Mouse (Mus musculus) megakaryocyte, embryonic 14.5 days (primary cell): ENCODE measurements around the gene Foxm1. TPM values are rescaled to one million over a fixed set of nuclear protein-coding genes. Genes with fewer than 3 reads are reported as not detected.

ENCODE experiments used
- H3K27me3 ChIP-seq: replicated peaks from 2 replicates; pipeline ENCODE3; 2012; ENCODE audit warnings: inconsistent platforms
- H3K36me3 ChIP-seq: replicated peaks from 2 replicates; pipeline ENCODE3; 2012; ENCODE audit warnings: low read length, inconsistent platforms, mixed read lengths
- H3K4me1 ChIP-seq: 2 replicates; pipeline ENCODE4 v1.6.1; 2012; ENCODE audit warnings: inconsistent platforms
- H3K4me3 ChIP-seq: replicated peaks from 2 replicates; pipeline ENCODE3; 2012; ENCODE audit warnings: moderate library complexity, mild to moderate bottlenecking, inconsistent platforms
- H3K9me3 ChIP-seq: 2 replicates; pipeline ENCODE4 v1.6.1; 2012; ENCODE audit warnings: inconsistent platforms
- FLI1 ChIP-seq: IDR thresholded peaks from 2 replicates; pipeline ENCODE4 v1.6.1; 2012; ENCODE audit warnings: low read length, inconsistent platforms, mixed read lengths
- GATA1 ChIP-seq: IDR thresholded peaks from 3 replicates; pipeline ENCODE4 v1.6.1; 2012; ENCODE audit warnings: mixed read lengths, low read length, inconsistent platforms, borderline replicate concordance
- polyA plus RNA-seq: library from polyadenylated mRNA; stranded (reverse); fragments of >175 nt; gene quantifications from 2 replicates; pipeline ENCODE4 v1.2.3, GENCODE M21; 2012; ENCODE audit warnings: low replicate concordance; ENCODE audit not compliant: insufficient read depth

Gene Foxm1
- polyA plus RNA-seq, 1 experiment: 14.7 TPM

DNA sequence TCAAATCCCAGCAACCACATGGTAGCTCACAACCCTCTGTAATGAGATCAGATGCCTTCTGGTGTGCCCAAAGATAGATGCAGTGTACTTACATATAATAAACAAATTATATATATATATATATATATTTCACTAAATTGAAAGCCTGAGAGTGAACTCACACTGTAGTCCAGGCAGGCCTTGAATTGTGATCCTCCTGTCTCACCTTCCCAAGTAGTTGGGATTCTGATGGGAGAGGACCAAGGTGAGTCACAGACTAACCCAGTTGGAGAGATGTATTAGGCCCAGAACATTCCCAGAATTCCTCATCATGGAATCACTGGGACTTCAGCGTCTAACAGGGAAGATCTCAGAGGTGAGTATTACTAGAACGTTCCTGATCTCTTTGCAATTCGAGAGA is 36.2 kb downstream of the Foxm1 start, which contains the start of gene Nrip2:
Nrip2 (plus strand) TSS at position 301 of the 400 bp plus-strand sequence.
- H3K27me3 ChIP-seq: peaks cover 38% of the 10 kb centered on the region
- TF ChIP-seq GATA1: no peak
- no peak for TF ChIP-seq FLI1
- no peaks in the 10 kb centered on the region for H3K4me1 ChIP-seq
- H3K4me3 ChIP-seq: no peak within 1 kb of the TSS
- H3K36me3 ChIP-seq: no peaks in the 10 kb centered on the region
- no peaks in the 10 kb centered on the region for H3K9me3 ChIP-seq

DNA sequence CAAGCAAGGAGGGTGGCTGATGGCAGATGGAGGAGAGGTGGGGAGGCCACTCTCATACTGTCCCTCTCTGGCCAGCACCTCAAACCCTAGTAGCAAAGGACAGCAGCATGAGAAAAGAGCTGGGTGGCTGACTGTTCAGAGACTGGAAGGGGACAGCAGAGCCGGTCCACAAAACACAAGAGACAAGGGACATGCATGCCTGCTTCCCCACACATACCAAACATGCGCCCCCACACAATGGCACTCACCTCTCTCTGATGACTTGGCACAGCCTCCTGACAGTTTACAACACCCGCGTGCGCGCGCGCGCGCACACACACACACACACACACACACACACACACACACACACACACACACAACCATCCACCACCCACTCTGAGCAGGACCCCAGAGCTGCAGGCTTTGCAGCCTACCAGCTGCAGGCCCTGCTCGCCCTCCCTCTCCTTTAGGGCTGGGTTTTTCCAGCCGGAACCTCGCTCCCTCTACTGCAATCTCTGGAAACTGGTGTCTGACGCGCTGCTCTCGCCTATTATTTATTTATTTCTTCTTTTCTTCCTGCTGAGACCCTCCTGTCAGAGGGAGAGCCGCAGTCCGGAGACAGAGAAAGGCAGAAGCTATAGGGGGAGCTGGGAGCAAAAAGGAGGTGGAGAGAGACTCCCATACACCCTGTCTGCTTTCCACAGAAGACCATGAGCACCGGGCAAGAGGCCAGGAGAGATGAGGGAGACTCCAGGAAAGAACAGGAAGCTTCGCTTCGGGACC is 36.8 kb downstream of the Foxm1 start:
- H3K27me3 ChIP-seq: peaks cover 34% of the 10 kb centered on the region
- no peak overlapping the region for H3K4me3 ChIP-seq
- H3K36me3 ChIP-seq: no peaks in the 10 kb centered on the region
- TF ChIP-seq FLI1 (no peak), GATA1 (no peak)
- no peaks in the 10 kb centered on the region for H3K4me1 ChIP-seq
- no peaks in the 10 kb centered on the region for H3K9me3 ChIP-seq

DNA sequence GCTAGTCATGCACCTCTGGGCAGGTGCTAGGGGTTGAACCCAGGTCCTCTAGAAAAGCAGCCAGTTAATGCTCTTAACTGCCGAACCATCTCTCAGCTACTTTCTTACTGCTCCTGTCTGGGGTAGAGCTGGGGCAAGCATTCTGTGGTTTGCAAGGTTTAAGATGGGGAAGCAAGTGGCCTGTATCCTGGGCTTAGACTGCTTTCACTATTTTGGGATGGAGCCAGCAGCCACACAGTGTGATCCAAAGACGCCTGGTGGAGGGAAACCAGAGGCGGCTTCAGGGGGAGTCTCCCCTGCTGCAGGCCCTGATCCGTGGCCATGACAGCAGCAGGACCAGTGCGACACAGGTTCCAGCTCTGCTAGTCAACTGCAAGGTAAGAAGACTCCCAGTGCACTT is 41.9 kb downstream of the Foxm1 start:
- no peak overlapping the region for H3K4me3 ChIP-seq
- peaks cover 28% of the 10 kb centered on the region for H3K36me3 ChIP-seq
- no peaks in the 10 kb centered on the region for H3K9me3 ChIP-seq
- peaks cover 14% of the 10 kb centered on the region for H3K27me3 ChIP-seq
- TF ChIP-seq GATA1: no peak
- TF ChIP-seq FLI1: no peak
- no peaks in the 10 kb centered on the region; the same call in 1 of the 2 replicates for H3K4me1 ChIP-seq

DNA sequence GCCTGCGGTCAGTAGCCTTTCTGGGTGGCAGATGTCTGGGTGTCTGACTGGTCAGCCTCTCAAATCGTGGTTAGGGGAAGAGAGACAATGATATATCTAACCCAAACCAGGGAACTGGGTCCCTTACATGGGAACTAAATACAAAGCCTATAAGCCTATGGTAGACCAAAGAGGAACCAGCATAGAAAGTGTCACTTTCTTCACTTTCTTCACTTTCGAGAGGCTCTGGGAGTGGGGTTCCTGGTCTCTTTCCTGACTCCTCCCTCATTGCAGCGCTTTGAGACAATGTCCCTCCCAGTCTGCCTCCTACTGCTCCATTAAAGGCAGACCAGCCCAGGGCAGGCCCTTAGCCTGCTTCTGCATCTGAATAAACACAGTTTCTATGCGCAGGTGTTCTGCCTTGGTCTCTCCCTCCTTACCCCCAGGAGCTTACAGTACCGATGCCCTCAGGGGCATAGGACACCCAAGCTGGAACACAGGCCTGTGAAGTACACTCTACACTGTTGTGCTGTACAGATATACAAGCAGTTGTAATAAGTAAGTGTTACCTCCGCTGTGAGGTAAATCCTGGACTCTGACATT is 45.9 kb downstream of the Foxm1 start:
- H3K9me3 ChIP-seq: no peaks in the 10 kb centered on the region
- peaks cover 66% of the 10 kb centered on the region for H3K36me3 ChIP-seq
- H3K4me3 ChIP-seq: no peak overlapping the region
- no peaks in the 10 kb centered on the region; the same call in 1 of the 2 replicates for H3K4me1 ChIP-seq
- no peaks in the 10 kb centered on the region for H3K27me3 ChIP-seq
- TF ChIP-seq FLI1 (no peak), GATA1 (no peak)

DNA sequence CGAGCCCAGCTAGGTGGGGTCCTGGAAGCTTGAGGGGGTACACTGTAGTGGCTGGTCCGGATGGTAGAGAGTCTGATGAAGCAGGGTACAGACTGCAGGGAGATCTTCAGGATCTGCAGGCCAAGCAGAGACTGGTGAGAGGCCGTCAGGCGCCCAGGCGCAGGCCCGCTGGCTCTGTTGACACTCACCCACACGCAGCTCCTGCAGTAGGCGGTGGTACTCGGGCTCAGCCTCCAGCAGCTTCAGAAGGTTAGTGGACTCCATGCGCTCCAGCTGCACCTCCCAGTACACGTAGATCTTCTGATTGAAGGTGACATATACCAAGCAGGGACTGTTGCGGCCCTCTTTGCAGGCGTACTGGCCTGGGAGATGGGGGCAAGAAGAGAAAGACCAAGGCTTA is 47.5 kb downstream of the Foxm1 start:
- peaks cover 74% of the 10 kb centered on the region for H3K36me3 ChIP-seq
- no peaks in the 10 kb centered on the region for H3K27me3 ChIP-seq
- no peaks in the 10 kb centered on the region for H3K9me3 ChIP-seq
- H3K4me3 ChIP-seq: no peak overlapping the region
- no peak for TF ChIP-seq FLI1
- H3K4me1 ChIP-seq: peaks cover 7% of the 10 kb centered on the region

DNA sequence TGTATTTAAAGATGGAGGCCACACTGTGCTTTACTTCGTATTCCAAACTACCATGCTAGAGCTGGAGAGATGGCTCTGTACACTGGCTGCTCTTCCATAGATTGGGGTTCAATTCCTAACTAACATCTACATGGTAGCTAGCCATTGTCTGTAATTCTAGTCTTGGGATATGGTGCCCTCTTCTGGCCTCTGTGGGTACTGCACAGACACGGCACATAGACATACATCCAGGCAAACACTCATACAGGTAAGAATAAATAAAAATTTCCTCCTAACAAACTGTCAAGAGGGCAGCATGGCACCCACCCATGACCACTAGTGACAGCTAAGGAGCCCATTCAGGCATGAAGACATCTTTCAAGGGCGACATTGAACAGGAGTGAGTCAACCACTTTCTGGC is 48.3 kb downstream of the Foxm1 start:
- Histone ChIP-seq H3K36me3 (peaks cover 80% of the 10 kb centered on the region), H3K27me3 (no peaks in the 10 kb centered on the region), H3K9me3 (no peaks in the 10 kb centered on the region), H3K4me3 (no peak overlapping the region), H3K4me1 (peaks cover 7% of the 10 kb centered on the region)
- no peak for TF ChIP-seq GATA1

DNA sequence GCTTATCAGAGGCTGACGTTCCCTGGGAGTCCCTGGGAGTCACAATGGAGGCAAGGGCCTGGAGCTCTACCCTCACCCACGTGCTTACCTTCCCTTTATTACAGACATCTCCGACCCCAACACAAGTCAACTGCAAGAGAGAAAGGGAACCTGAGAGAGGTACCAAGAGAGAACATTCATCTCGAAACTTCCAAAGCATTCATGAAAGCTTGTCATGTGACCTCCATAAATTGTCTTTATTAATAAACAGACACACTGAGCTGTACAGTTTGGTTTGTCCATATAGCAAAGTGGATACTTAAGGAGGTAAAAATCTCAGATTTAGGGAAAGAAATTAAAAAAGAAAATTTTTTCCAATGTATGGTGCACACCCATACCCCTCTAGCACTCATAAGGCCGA is 53.4 kb downstream of the Foxm1 start:
- TF ChIP-seq GATA1 (no peak), FLI1 (no peak)
- Histone ChIP-seq H3K9me3 (no peaks in the 10 kb centered on the region), H3K4me3 (no peak overlapping the region), H3K27me3 (no peaks in the 10 kb centered on the region), H3K4me1 (peaks cover 22% of the 10 kb centered on the region), H3K36me3 (peaks cover 39% of the 10 kb centered on the region)

DNA sequence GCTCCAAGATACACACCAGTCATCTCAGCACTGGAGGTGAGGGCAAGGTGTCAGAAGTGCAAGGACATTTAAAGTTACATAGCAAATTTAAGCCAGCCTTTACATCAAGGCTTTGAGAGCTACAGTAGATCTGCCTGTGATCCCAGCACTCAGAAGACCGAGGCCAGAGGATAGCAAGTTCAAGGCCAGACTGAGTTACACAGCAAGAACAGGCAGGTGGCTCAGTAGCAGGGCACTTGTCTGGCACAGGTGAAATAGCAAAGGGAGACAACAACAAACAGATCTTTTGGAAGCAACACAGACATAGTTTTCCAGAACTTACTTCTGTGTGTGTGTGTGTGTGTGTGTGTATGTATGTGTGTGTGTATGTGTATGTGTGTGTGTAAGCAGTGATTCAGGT is 55.3 kb downstream of the Foxm1 start:
- no peak overlapping the region for H3K4me3 ChIP-seq
- TF ChIP-seq GATA1 (no peak), FLI1 (no peak)
- H3K27me3 ChIP-seq: no peaks in the 10 kb centered on the region
- H3K36me3 ChIP-seq: peaks cover 20% of the 10 kb centered on the region
- peaks cover 34% of the 10 kb centered on the region for H3K4me1 ChIP-seq
- H3K9me3 ChIP-seq: no peaks in the 10 kb centered on the region

DNA sequence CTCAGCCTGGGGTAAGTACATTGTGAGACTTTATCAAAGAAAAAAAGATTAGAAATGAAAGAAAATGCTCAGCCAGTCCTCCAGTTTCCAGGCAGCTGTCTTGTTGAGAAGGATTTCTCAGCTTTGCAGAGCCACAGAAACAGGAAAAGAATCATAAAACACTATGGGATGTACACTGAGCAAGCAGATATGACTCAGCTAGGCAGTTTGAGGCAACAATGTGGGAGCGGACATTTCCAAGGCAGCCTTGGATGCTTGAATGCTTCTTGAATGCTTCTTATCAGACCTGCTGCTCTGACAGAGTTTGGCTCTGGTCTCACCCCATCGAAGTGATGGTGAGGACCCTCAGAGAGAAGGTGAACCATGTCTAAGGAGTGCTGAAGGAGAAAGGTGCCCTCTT is 58.3 kb downstream of the Foxm1 start:
- peaks cover 2% of the 10 kb centered on the region for H3K36me3 ChIP-seq
- peak overlapping the region; percentile 75 for H3K4me3 ChIP-seq
- TF ChIP-seq FLI1 (no peak), GATA1 (no peak)
- H3K9me3 ChIP-seq: no peaks in the 10 kb centered on the region
- H3K27me3 ChIP-seq: no peaks in the 10 kb centered on the region
- peaks cover 36% of the 10 kb centered on the region for H3K4me1 ChIP-seq

DNA sequence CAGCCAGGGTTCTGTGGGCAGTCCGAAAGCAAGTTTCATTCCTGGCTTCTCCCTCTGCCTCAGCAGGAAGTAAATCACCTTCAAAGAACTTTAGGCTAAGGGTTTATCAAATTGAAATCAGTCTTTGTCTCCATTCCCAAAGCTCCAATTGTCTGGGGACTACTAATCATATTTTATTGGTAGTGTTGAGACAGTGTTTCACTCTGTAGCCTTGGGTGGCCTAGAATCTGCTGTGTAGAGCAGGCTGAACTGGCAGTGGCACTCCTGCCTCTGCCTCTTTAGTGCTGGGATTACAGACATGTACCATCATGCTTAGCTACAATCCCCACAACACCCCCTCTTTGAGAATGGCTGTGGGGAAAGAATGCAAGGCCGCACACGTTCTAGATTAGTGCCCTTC is 58.7 kb downstream of the Foxm1 start:
- H3K4me1 ChIP-seq: peaks cover 36% of the 10 kb centered on the region
- no peak for TF ChIP-seq GATA1
- TF ChIP-seq FLI1: no peak
- no peaks in the 10 kb centered on the region for H3K36me3 ChIP-seq
- no peaks in the 10 kb centered on the region for H3K9me3 ChIP-seq
- H3K27me3 ChIP-seq: no peaks in the 10 kb centered on the region
- peak overlapping the region; percentile 75 for H3K4me3 ChIP-seq
